Mouse (Mus musculus) liver, adult (tissue): ENCODE results near the gene Entpd8.

ENCODE experiments used
- GATA4 ChIP-seq: IDR thresholded peaks from 2 replicates; pipeline ENCODE4 v1.6.1; 2014; ENCODE audit warnings: mild to moderate bottlenecking, low read length; ENCODE audit not compliant: insufficient replicate concordance

Entpd8 gene

GRCm38 (mm10) chr2:25075506-25075905 lies 4.6 kb upstream of the Entpd8 start:
- no peak for TF ChIP-seq GATA4

- no peak for TF ChIP-seq GATA4
Measured at GRCm38 (mm10) chr2:25078967-25079366, 1.1 kb upstream of the Entpd8 start.

GRCm38 (mm10) chr2:25083697-25084096 lies 3.6 kb downstream of the Entpd8 start:
- TF ChIP-seq GATA4 = no peak

GRCm38 (mm10) chr2:25085571-25085970 lies 5.5 kb downstream of the Entpd8 start:
- no peak for TF ChIP-seq GATA4

GRCm38 (mm10) chr2:25087842-25088241 lies 7.7 kb downstream of the Entpd8 start:
- TF ChIP-seq GATA4 = no peak

- TF ChIP-seq GATA4 = no peak
Measured at GRCm38 (mm10) chr2:25088636-25089035, 8.5 kb downstream of the Entpd8 start.

GRCm38 (mm10) chr2:25094785-25095108 lies 14.6 kb downstream of the Entpd8 start:
- no peak for TF ChIP-seq GATA4

- TF ChIP-seq GATA4 = no peak
Measured at GRCm38 (mm10) chr2:25095109-25095850, 15.2 kb downstream of the Entpd8 start, which contains the start of gene Noxa1. Gene Noxa1 (minus strand): TSS chr2:25095149.

- TF ChIP-seq GATA4 = no peak
Measured at GRCm38 (mm10) chr2:25098005-25098615, 18.0 kb downstream of the Entpd8 start.

GRCm38 (mm10) chr2:25098956-25099355 lies 18.9 kb downstream of the Entpd8 start:
- TF ChIP-seq GATA4 = no peak

- no peak for TF ChIP-seq GATA4
Measured at GRCm38 (mm10) chr2:25099703-25100102, 19.6 kb downstream of the Entpd8 start.

GRCm38 (mm10) chr2:25104122-25104521 lies 24.0 kb downstream of the Entpd8 start:
- TF ChIP-seq GATA4 = no peak

GRCm38 (mm10) chr2:25106045-25106444 lies 25.9 kb downstream of the Entpd8 start:
- TF ChIP-seq GATA4 = peak; percentile 74; the same call in 1 of the 2 replicates

- TF ChIP-seq GATA4 = no peak
Measured at GRCm38 (mm10) chr2:25109487-25109886, 29.4 kb downstream of the Entpd8 start.

- TF ChIP-seq GATA4 = no peak
Measured at GRCm38 (mm10) chr2:25110505-25111183, 30.5 kb downstream of the Entpd8 start.

- peak; percentile 56 for TF ChIP-seq GATA4
Measured at GRCm38 (mm10) chr2:25111184-25111791, 31.2 kb downstream of the Entpd8 start.
